Mouse (Mus musculus): ENCODE measurements around the gene Fance.

DNA sequence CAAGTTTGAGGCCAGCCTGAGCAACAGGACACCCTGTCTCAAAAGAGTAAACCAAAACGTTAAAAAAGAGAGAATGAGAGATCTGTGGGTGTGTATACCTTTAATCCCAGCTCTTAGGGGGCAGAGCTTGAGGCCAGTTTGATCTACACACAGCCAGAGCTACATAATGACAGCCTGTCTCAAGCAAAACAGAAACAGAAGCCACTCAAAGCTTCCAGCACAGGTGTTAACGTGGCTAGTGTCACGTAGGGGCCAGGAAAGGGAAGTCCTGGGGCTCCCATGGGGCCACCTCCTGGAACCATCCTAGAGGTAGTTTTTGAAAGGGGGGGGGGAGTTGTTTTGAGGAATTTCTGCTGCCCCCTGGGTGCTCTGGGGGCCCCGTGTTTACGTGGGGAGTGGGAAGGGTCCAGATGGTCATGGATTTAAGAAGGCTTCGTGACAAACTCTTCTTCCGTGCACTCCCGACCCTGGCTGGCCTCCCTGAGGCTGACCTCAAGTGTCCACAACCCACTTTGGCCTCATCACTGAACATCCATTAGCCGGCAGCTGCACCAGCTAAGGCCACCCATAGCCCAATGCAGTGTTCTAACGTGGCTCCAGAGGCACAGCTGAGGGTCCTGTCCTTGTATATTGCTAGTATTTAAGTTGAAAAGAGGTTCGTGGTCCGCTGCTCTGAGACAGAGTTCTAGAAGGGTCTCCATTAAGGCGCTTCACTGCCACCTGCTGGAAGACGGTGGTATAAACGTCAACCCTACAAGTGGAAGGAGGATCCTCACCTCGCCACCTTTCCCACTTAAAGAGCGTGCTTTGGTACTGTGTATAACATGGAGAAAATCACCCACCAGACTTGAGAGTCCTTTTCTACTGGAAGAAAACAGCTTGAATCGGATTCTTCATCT, 4.8 kb upstream of the Fance start:
- peak; percentile 62 for TF ChIP-seq CTCF (IDR thresholded peaks at IDR 0.05; ENCODE audit: low read depth, low read length)
- TF ChIP-seq POLR2A (IDR thresholded peaks at IDR 0.05; ENCODE audit: borderline replicate concordance, low read depth, low read length): no peak
